Mouse (Mus musculus): ENCODE measurements at regions not wholly inside any gene's neighbourhood (a gene's known extent, or its start where the extent isn't known, plus 50 kb on each side); places are given as distances from the start of the nearest gene placed in this dataset.
"Not testable (repeated sequence)": the region's sequence is repeated elsewhere in the genome, so short reads cannot be mapped to it uniquely, and the experiment has no call there.

DNA sequence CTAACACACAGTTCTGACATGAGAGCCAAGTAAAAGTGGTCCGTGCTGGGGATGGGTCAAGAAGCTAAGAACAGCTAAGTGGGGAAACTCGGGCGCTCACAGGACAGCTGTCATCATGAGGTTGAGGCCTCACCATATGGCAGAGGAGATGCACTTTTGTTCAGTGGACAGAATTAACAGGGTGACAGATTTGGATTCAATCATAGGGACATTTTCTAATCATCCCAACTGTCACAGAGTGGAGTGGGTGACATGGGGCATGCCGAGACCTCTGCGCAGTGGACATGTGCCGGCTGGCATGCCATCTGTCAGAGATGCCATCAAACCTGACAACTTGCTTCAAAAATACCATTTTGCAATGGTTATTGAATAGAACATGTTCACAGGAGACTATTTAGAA is 215.1 kb upstream of the Tmc3 start:
- H3K27ac ChIP-seq (replicated peaks): no peak overlapping the region
- H3K27me3 ChIP-seq: no peaks in the 10 kb centered on the region
- H3K36me3 ChIP-seq: no peaks in the 10 kb centered on the region
- no peak for ATAC-seq (ENCODE audit: insufficient number of reproducible peaks, low FRiP score, low TSS enrichment, low read depth)
- 89% methylated on average over 6 of the region's 6 CpGs for WGBS
- H3K9me3 ChIP-seq (replicated peaks): no peaks in the 10 kb centered on the region
- H3K9ac ChIP-seq: no peak overlapping the region
- H3K4me1 ChIP-seq: no peaks in the 10 kb centered on the region
- H3K4me2 ChIP-seq (replicated peaks): no peak overlapping the region
- H3K4me3 ChIP-seq (replicated peaks): no peak overlapping the region

DNA sequence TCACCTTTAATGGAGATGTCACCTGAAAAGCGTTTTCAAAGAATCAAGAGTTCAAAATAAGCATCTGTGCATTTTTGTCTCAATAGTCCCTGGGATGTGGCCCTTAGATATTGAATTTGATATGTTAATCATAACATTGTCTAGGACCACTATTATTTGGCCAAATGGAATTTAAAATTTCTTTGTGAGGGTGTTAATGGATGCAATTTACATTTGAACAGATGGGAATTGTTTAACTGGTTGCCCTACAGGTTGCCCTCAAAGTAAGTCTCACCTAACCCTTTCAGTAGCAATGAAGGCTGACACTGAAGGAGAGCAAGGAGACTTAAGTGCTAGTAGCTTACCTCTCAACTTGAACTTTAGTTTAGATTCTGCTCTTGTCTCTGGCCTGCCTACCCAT is 207.9 kb upstream of the Tmc3 start:
- no peaks in the 10 kb centered on the region for H3K4me1 ChIP-seq
- no peaks in the 10 kb centered on the region for H3K36me3 ChIP-seq
- H3K27ac ChIP-seq (replicated peaks): no peak overlapping the region
- 77% methylated on average over 1 of the region's 1 CpGs for WGBS
- no peak overlapping the region for H3K9ac ChIP-seq
- H3K4me3 ChIP-seq (replicated peaks): no peak overlapping the region
- ATAC-seq (ENCODE audit: insufficient number of reproducible peaks, low FRiP score, low TSS enrichment, low read depth): no peak
- no peak overlapping the region for H3K4me2 ChIP-seq (replicated peaks)
- no peaks in the 10 kb centered on the region for H3K9me3 ChIP-seq (replicated peaks)
- no peaks in the 10 kb centered on the region for H3K27me3 ChIP-seq

DNA sequence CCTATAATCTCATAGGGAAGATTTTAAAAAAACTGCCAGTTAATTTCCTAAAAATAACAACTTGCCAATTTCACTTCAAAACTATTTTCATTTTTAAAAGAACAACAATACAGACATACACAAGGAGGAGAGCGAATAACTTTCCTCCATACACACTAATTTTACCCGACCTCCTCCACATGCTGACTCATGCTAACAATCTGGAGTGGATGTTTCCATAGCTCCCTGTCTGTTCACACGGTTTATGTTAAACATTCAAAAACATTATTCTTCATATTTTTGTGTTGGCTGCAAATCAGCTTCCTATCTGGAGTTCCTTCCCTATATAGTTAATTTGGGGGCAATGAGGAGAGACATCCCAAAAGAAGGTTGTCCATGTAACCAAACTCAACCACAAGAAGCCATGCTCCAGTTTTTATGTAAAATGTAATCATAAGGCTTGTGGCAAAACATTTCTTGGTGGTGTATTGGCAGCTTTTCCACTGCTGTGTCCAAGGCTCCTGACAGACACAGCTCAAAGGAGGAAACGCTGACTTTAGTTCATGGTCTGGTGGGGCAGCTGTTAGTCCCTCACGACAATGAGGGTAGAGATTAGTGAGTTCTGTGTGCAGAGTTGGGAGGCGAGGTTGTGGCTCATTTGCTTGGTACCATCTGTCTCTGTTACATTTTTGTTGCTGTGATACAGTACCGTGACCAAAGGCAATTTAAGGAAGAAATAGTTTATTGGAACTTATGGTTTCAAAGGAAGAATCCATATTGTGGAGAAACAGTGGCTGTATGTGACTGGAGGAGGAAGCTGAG is 203.1 kb upstream of the Tmc3 start:
- H3K4me1 ChIP-seq: no peaks in the 10 kb centered on the region
- no peaks in the 10 kb centered on the region for H3K27me3 ChIP-seq
- H3K9me3 ChIP-seq (replicated peaks): no peaks in the 10 kb centered on the region
- WGBS: 55% methylated on average over 7 of the region's 7 CpGs
- H3K4me3 ChIP-seq (replicated peaks): no peak overlapping the region
- no peak for ATAC-seq (ENCODE audit: insufficient number of reproducible peaks, low FRiP score, low TSS enrichment, low read depth)
- H3K9ac ChIP-seq: no peak overlapping the region
- H3K4me2 ChIP-seq (replicated peaks): no peak overlapping the region
- no peaks in the 10 kb centered on the region for H3K36me3 ChIP-seq
- H3K27ac ChIP-seq (replicated peaks): no peak overlapping the region

DNA sequence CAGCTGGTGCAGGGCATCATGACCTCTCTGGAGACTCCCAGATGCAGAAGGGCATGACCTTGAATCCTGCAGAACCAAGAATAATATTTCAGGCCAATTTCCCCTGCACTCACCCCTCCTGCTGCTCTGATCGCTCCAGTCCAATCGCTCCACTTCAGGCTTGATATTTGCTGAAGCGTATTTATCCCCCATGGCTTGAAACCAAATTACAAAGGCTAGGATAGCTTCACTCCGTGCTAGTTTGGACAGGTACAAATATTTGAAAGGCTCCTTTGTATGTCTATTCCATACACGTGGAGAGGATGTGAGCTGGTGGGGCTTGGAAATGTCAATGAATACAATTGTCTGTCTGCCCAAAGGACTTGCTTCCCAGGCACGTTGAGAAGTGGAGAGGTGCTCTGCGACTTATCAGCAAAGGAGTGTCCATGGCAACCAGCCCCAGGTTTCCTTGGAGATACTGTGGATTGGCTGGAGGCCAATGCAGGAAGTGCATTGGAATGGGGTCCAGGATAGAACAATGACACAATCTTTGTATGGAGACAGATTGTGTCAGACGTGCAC is 201.8 kb upstream of the Tmc3 start:
- Histone ChIP-seq H3K4me3 (replicated peaks) (no peak overlapping the region), H3K4me2 (replicated peaks) (no peak overlapping the region), H3K27ac (replicated peaks) (no peak overlapping the region), H3K27me3 (no peaks in the 10 kb centered on the region), H3K9me3 (replicated peaks) (no peaks in the 10 kb centered on the region), H3K4me1 (no peaks in the 10 kb centered on the region), H3K36me3 (no peaks in the 10 kb centered on the region), H3K9ac (no peak overlapping the region)
- 26% methylated on average over 8 of the region's 8 CpGs for WGBS
- peak; percentile 19; the same call in 1 of the 2 replicates for ATAC-seq (ENCODE audit: insufficient number of reproducible peaks, low FRiP score, low TSS enrichment, low read depth)

DNA sequence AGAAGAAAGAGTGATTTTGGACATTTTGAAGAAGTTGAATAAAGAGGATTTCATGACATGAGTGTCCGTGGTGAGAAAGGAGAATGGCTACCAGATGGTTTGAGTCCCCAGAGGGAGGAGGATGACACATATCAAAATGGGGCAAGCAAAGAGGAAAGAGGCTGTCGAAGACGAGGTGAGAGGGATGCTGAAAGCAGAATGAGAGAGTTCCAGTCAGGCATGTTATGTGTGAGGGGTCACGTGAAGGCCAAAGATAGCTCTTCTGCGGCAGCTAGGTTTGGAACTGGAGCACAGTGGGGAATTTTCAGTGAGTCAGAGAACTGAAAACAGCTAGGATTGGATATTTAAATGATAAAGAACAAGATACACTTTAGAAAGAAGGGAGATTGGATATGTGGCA is 193.3 kb upstream of the Tmc3 start:
- Histone ChIP-seq H3K36me3 (no peaks in the 10 kb centered on the region), H3K4me3 (replicated peaks) (no peak overlapping the region)

DNA sequence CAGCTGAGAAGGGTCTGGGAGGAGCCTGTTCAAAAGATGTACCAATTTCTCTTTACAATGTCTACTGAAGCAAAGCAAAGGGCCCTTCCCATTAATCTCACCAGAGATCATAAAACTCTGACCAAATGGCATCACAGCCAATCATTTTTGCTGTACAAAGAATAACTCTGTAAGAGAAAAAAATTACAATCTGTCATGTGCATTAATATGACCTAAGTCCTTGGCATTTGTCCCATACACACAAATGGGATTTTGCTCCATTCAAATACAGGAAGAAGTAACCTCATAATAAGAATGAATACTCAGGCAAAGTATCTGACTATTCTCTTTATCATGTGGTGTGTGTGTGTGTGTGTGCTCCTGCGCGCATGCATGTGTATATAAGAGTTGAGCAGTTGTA is 192.5 kb upstream of the Tmc3 start:
- Histone ChIP-seq H3K36me3 (no peaks in the 10 kb centered on the region), H3K4me2 (replicated peaks) (no peak overlapping the region), H3K27ac (replicated peaks) (no peak overlapping the region), H3K9ac (no peak overlapping the region), H3K4me1 (no peaks in the 10 kb centered on the region), H3K9me3 (replicated peaks) (no peaks in the 10 kb centered on the region), H3K4me3 (replicated peaks) (no peak overlapping the region), H3K27me3 (no peaks in the 10 kb centered on the region)
- no peak for ATAC-seq (ENCODE audit: insufficient number of reproducible peaks, low FRiP score, low TSS enrichment, low read depth)
- WGBS: 82% methylated on average over 2 of the region's 2 CpGs

More for the DNA sequence above, 193.3 kb upstream of the Tmc3 start:
- Histone ChIP-seq H3K27ac (replicated peaks) (no peak overlapping the region), H3K4me2 (replicated peaks) (no peak overlapping the region), H3K9ac (no peak overlapping the region), H3K4me1 (no peaks in the 10 kb centered on the region), H3K9me3 (replicated peaks) (no peaks in the 10 kb centered on the region), H3K27me3 (no peaks in the 10 kb centered on the region)
- ATAC-seq (ENCODE audit: insufficient number of reproducible peaks, low FRiP score, low TSS enrichment, low read depth): no peak
- WGBS: 79% methylated on average over 5 of the region's 5 CpGs

DNA sequence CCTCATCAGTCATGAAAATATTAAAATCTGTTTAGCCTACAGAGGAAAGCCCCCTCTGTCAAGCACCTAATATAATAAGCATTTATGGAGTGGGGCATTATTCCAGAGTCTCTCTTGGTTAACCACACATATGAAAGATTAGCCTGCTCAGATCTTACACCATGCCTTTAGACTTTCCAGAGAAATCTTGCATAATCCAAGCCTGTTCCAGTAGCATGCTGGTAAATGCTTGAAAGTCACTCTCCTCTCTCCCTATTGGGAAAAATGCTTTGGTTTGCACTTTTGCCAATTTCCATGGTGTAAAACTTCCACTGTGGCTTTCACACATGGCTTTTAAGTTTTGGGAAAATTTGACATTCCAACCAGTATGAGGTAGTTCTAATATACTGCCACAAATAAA is 192.1 kb upstream of the Tmc3 start:
- ATAC-seq (ENCODE audit: insufficient number of reproducible peaks, low FRiP score, low TSS enrichment, low read depth): no peak

DNA sequence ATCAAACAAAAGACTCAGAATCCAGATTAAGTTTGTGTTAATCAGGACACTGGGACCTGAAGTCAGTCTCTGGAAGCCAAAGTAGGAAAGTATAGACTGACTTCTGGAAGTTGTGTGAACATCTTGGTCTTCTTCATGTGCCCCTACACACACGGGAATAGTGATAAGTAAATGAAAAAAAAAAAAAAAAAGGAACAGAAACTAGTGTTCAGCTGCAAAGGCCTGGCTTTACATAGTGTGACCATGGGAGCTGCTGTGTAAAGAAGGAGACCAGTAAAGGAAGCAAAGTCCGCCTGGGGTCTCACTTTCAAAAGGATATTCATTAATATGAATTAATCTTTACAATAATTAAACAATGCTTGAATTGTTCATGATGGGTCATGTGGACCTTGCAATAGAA is 190.6 kb upstream of the Tmc3 start:
- Histone ChIP-seq H3K9ac (no peak overlapping the region), H3K4me3 (replicated peaks) (no peak overlapping the region), H3K4me1 (no peaks in the 10 kb centered on the region), H3K36me3 (no peaks in the 10 kb centered on the region), H3K9me3 (replicated peaks) (no peaks in the 10 kb centered on the region), H3K27ac (replicated peaks) (no peak overlapping the region), H3K27me3 (no peaks in the 10 kb centered on the region), H3K4me2 (replicated peaks) (no peak overlapping the region)
- WGBS: 77% methylated on average over 2 of the region's 2 CpGs
- ATAC-seq (ENCODE audit: insufficient number of reproducible peaks, low FRiP score, low TSS enrichment, low read depth): no peak

More for the DNA sequence above, 192.1 kb upstream of the Tmc3 start:
- Histone ChIP-seq H3K27ac (replicated peaks) (no peak overlapping the region), H3K36me3 (no peaks in the 10 kb centered on the region), H3K27me3 (no peaks in the 10 kb centered on the region), H3K9ac (no peak overlapping the region), H3K4me2 (replicated peaks) (no peak overlapping the region), H3K4me1 (no peaks in the 10 kb centered on the region), H3K9me3 (replicated peaks) (no peaks in the 10 kb centered on the region), H3K4me3 (replicated peaks) (no peak overlapping the region)

DNA sequence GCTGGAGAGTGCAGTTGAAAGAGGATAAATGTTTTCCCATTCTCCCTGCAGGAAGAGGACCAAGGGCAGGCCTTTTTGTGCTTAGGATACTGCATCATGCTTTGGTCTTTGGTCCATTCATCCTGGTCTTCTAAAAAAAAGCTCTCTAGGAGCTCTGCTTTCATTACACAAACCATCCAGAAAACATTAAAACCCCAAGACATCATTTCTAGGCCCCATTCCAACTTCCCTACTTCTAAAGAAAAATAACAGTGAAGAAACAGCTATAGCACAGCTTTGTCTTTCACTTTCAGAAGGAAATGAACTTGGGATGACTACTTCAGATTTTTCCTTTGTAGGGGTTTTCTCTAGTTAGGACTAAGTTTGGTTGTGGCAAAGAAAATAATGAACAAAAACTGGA is 185.1 kb upstream of the Tmc3 start:
- Histone ChIP-seq H3K4me1 (no peaks in the 10 kb centered on the region), H3K4me3 (replicated peaks) (no peak overlapping the region), H3K27ac (replicated peaks) (no peak overlapping the region), H3K9ac (no peak overlapping the region), H3K27me3 (no peaks in the 10 kb centered on the region), H3K9me3 (replicated peaks) (no peaks in the 10 kb centered on the region), H3K36me3 (no peaks in the 10 kb centered on the region), H3K4me2 (replicated peaks) (no peak overlapping the region)
- ATAC-seq (ENCODE audit: insufficient number of reproducible peaks, low FRiP score, low TSS enrichment, low read depth): no peak

DNA sequence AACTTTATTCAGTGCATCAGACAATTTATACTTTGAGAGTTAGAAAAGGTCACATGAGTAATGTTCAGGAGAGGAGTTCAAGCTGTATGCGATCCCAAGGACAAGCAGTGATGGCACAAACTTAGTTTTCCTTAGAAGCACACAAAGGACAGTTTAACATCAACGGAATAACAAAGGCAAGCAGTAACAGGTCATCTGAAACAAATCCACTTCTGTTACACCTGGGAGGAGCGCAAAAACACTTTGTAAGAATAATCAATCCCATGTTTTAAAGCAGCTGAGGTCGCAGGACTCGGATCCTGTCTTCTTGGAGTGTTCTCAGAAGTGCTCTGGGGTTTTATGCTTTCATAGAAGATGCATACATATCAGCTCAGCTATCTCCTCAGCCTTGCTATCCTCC is 183.7 kb upstream of the Tmc3 start:
- Histone ChIP-seq H3K4me2 (replicated peaks) (no peak overlapping the region), H3K27ac (replicated peaks) (no peak overlapping the region), H3K9ac (no peak overlapping the region), H3K4me3 (replicated peaks) (no peak overlapping the region), H3K36me3 (no peaks in the 10 kb centered on the region), H3K4me1 (no peaks in the 10 kb centered on the region), H3K9me3 (replicated peaks) (no peaks in the 10 kb centered on the region), H3K27me3 (no peaks in the 10 kb centered on the region)
- ATAC-seq (ENCODE audit: insufficient number of reproducible peaks, low FRiP score, low TSS enrichment, low read depth): no peak
- 77% methylated on average over 5 of the region's 5 CpGs for WGBS

DNA sequence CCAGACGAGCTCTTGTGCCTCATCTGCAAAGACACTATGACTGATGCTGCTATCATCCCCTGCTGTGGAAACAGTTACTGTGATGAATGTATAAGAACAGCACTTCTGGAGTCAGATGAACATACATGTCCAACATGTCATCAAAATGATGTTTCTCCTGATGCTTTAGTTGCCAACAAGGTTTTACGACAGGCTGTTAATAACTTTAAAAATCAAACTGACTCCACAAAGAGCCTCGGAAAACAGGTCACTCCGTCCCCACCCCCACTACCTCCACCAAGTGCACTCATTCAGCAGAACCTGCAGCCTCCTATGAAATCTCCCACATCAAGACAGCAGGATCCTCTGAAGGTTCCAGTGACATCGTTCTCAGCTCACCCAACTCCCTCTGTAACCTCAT is 172.0 kb upstream of the Tmc3 start:
- H3K27me3 ChIP-seq; H3K4me3 ChIP-seq (replicated peaks); H3K4me2 ChIP-seq (replicated peaks); H3K9ac ChIP-seq; ATAC-seq (ENCODE audit: insufficient number of reproducible peaks, low FRiP score, low TSS enrichment, low read depth); H3K9me3 ChIP-seq (replicated peaks); H3K27ac ChIP-seq (replicated peaks); H3K4me1 ChIP-seq; H3K36me3 ChIP-seq: not testable (repeated sequence)
- 93% methylated on average over 5 of the region's 5 CpGs for WGBS

DNA sequence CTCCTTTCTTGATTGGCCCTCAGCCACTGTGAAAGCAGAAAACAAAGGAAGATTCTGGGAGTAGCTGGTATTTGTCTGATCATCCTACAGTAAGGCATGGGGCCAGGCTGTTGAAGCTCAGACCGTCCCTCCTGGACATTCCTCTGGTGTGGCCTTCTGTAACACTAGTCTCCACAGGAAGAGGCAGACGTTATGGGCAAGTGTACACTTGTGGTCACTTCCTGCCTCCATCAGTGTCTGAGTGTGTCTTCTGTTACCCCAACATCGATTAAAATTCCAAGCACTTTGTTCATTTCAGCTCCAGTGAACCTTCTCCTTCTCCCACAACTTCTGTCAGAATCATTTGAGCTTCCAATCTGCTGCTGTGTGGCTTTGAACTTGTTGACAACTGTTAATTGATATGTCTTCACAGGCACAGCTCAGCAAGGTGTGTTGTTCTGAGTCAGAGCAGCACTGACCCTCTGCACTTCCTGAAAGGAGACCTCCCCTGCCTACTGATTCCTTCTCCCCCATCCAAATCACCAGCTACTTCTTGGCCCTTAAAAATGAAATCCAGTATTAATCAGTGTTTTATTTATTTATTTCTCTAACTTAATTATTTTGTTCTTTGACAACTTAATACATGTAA is 154.7 kb upstream of the Tmc3 start:
- Histone ChIP-seq H3K9ac (no peak overlapping the region), H3K36me3 (no peaks in the 10 kb centered on the region), H3K27me3 (no peaks in the 10 kb centered on the region), H3K4me2 (replicated peaks) (no peak overlapping the region), H3K4me3 (replicated peaks) (no peak overlapping the region), H3K4me1 (no peaks in the 10 kb centered on the region; the same call in 1 of the 2 replicates), H3K27ac (replicated peaks) (no peak overlapping the region), H3K9me3 (replicated peaks) (no peaks in the 10 kb centered on the region)
- ATAC-seq (ENCODE audit: insufficient number of reproducible peaks, low FRiP score, low TSS enrichment, low read depth): no peak
- 74% methylated on average over 3 of the region's 3 CpGs for WGBS

All from embryonic facial prominence, embryonic 15.5 days (tissue).